Mouse (Mus musculus) MEL (cell line): ENCODE results near the gene Gm10320. TPM values are rescaled to one million over a fixed set of nuclear protein-coding genes. Genes with fewer than 3 reads are reported as not detected.

ENCODE experiments used
- DNase-seq: peaks from one replicate; pipeline ENCODE4 v3.0.0; 2011; ENCODE audit warnings: low read depth, low spot score
- H3K27ac ChIP-seq: 2 replicates; pipeline ENCODE4 v1.5.1; 2012; ENCODE audit warnings: low read depth, mild to moderate bottlenecking, control low read depth, low read length, moderate library complexity; ENCODE audit not compliant: control insufficient read depth
- H3K27me3 ChIP-seq, 2 experiments: fragments of 150-350 bp in 1 of 2; sonication (generic) in 1 of 2; 2 replicates each; pipeline ENCODE4 v1.6.1; 2012; ENCODE audit warnings: low read length in 2 of 2, mild to moderate bottlenecking in 2 of 2, improper control_type of control experiment in 1 of 2, moderate library complexity in 1 of 2; ENCODE audit not compliant: insufficient read depth in 2 of 2, control insufficient read depth in 1 of 2
- H3K36me3 ChIP-seq, 2 experiments: 2 replicates each; pipeline ENCODE4 v1.6.1; 2012 to 2014; ENCODE audit warnings: low read length in 2 of 2, improper control_type of control experiment in 1 of 2, inconsistent platforms in 1 of 2, mild to moderate bottlenecking in 1 of 2; ENCODE audit not compliant: insufficient read depth in 2 of 2, control insufficient read depth in 1 of 2
- H3K4me1 ChIP-seq, 2 experiments: fragments of 150-350 bp in 1 of 2; sonication (generic) in 1 of 2; 2 replicates each; pipeline ENCODE4 v1.6.1; 2012; ENCODE audit warnings: low read length in 2 of 2, improper control_type of control experiment in 1 of 2, mild to moderate bottlenecking in 1 of 2; ENCODE audit not compliant: insufficient read depth in 2 of 2, control insufficient read depth in 1 of 2
- H3K4me3 ChIP-seq, 2 experiments: fragments of 150-350 bp in 1 of 2; sonication (generic) in 1 of 2; 2 replicates each; pipeline ENCODE4 v1.5.1; 2012; ENCODE audit warnings: low read depth in 2 of 2, low read length in 2 of 2, mild to moderate bottlenecking in 2 of 2, moderate library complexity in 2 of 2, control low read depth in 1 of 2, improper control_type of control experiment in 1 of 2; ENCODE audit not compliant: control insufficient read depth in 1 of 2, insufficient read depth in 1 of 2
- H3K79me2 ChIP-seq: 2 replicates; pipeline ENCODE4 v1.6.1; 2012; ENCODE audit warnings: mild to moderate bottlenecking, low read length, moderate library complexity; ENCODE audit not compliant: control insufficient read depth, poor library complexity, insufficient read depth
- H3K9ac ChIP-seq: 2 replicates; pipeline ENCODE4 v1.6.1; 2012; ENCODE audit warnings: low read depth, mild to moderate bottlenecking, control low read depth, low read length, moderate library complexity; ENCODE audit not compliant: control insufficient read depth, poor library complexity, severe bottlenecking
- H3K9me3 ChIP-seq: fragments of 150-350 bp; sonication (generic); replicated peaks from 2 replicates; pipeline ENCODE4 v1.6.1; 2012; ENCODE audit warnings: mild to moderate bottlenecking, low read length, improper control_type of control experiment, moderate library complexity; ENCODE audit not compliant: insufficient read depth
- E2F4 ChIP-seq: IDR thresholded peaks from 2 replicates; pipeline ENCODE4 v1.6.1; 2011; ENCODE audit warnings: low read depth, low read length, improper control_type of control experiment, borderline replicate concordance
- GATA1 ChIP-seq: IDR thresholded peaks from 2 replicates; pipeline ENCODE4 v1.6.1; 2011; ENCODE audit warnings: low read depth, low read length, improper control_type of control experiment
- HCFC1 ChIP-seq: IDR thresholded peaks from 2 replicates; pipeline ENCODE4 v1.6.1; 2012; ENCODE audit warnings: low read depth, mild to moderate bottlenecking, inconsistent platforms, low read length, improper control_type of control experiment, moderate library complexity
- JUND ChIP-seq: IDR thresholded peaks from 2 replicates; pipeline ENCODE4 v1.6.1; 2011; ENCODE audit warnings: low read depth, mild to moderate bottlenecking, improper control_type of control experiment, low read length
- KAT2A ChIP-seq: conservative IDR thresholded peaks from 2 replicates; pipeline ENCODE4 v1.6.1; 2012; ENCODE audit warnings: low read depth, low read length, improper control_type of control experiment, inconsistent platforms
- MAFK ChIP-seq: IDR thresholded peaks from 2 replicates; pipeline ENCODE4 v1.6.1; 2011; ENCODE audit warnings: low read depth, mild to moderate bottlenecking, low read length, improper control_type of control experiment, borderline replicate concordance
- MAX ChIP-seq: IDR thresholded peaks from 2 replicates; pipeline ENCODE4 v1.6.1; 2011; ENCODE audit warnings: low read length, improper control_type of control experiment
- MAZ ChIP-seq: IDR thresholded peaks from 2 replicates; pipeline ENCODE4 v1.6.1; 2012; ENCODE audit warnings: low read depth, mild to moderate bottlenecking, inconsistent platforms, low read length, improper control_type of control experiment
- MYB ChIP-seq: IDR thresholded peaks from 2 replicates; pipeline ENCODE4 v1.6.1; 2011; ENCODE audit warnings: mild to moderate bottlenecking, low read depth, low read length, improper control_type of control experiment
- SIN3A ChIP-seq: IDR thresholded peaks from 2 replicates; pipeline ENCODE4 v1.6.1; 2012; ENCODE audit warnings: low read length, improper control_type of control experiment, inconsistent platforms
- SMC3 ChIP-seq: IDR thresholded peaks from 2 replicates; pipeline ENCODE4 v1.6.1; 2011; ENCODE audit warnings: low read depth, low read length, improper control_type of control experiment
- UBTF ChIP-seq: IDR thresholded peaks from 2 replicates; pipeline ENCODE4 v1.6.1; 2012; ENCODE audit warnings: low read depth, mild to moderate bottlenecking, inconsistent platforms, low read length, improper control_type of control experiment, moderate library complexity, borderline replicate concordance; ENCODE audit not compliant: insufficient read depth
- ZKSCAN1 ChIP-seq: IDR thresholded peaks from 2 replicates; pipeline ENCODE4 v1.6.1; 2012; ENCODE audit warnings: low read depth, mild to moderate bottlenecking, inconsistent platforms, low read length, improper control_type of control experiment, moderate library complexity
- ZMIZ1 ChIP-seq: IDR thresholded peaks from 2 replicates; pipeline ENCODE4 v1.6.1; 2012; ENCODE audit warnings: low read depth, mild to moderate bottlenecking, inconsistent platforms, low read length, improper control_type of control experiment, moderate library complexity
- polyA plus RNA-seq, 2 experiments: library from polyadenylated mRNA; stranded (reverse) in 1 of 2; unstranded in 1 of 2; fragments of >175 nt in 1 of 2; fragments of >200 nt in 1 of 2; gene quantifications; 2 replicates each; pipeline versions ENCODE4 v1.2.1 to v1.2.4; 2012; ENCODE audit warnings: low replicate concordance in 2 of 2, low read depth in 1 of 2; ENCODE audit not compliant: insufficient read length in 2 of 2, insufficient read depth in 1 of 2, missing spikeins in 1 of 2
- total RNA-seq: library from RNA; depleted of rRNA; stranded (reverse); fragments of 300-350 nt; gene quantifications from 2 replicates; pipeline ENCODE4 v1.2.3, GENCODE M21; 2012

Gene Gm10320
- total and polyA plus RNA-seq, 3 experiments = 0.29 to 10.5 TPM; not detected in 1

DNA sequence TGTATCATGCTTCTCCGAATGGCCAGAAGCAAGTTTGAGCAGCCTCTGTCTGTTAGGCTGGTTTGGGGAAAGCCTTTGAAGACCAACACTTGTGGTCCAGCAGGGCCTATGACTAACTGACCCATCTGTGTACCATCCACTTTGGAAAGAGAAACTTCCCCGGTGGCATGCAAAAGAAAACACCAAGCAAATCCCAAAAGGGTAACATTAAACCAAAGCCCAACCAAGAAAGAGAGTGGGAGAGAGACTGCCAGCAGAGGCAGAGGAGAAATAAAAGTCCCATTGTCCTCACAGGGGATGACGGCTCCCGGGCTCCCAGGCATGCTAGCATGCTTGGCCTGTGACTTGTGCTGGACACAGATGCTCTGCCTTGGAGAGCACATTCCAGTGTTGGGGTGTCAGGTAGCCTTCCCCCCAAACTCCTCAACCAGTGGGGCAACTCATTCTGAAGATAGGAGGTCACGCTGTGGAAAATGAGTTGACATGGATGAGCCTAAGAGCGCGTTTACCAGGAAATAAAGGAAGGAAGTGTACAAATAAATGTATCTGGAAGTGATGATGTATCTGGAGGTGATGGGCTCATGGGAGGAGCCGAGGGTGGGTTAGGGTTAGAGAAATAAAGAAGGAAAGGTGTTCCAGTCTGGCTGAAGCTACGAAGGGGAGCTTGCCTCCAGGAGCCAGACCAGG, 911 bp upstream of the Gm10320 start:
- no peak overlapping the region for H3K9ac ChIP-seq
- no peak overlapping the region for H3K4me3 ChIP-seq
- no peak for DNase-seq
- no peaks in the 10 kb centered on the region for H3K27me3 ChIP-seq
- no peaks in the 10 kb centered on the region for H3K79me2 ChIP-seq
- TF ChIP-seq MAX (no peak), ZMIZ1 (no peak)
- H3K27ac ChIP-seq = no peak overlapping the region
- H3K4me1 ChIP-seq = no peaks in the 10 kb centered on the region
- H3K9me3 ChIP-seq = no peaks in the 10 kb centered on the region
- no peaks in the 10 kb centered on the region for H3K36me3 ChIP-seq

DNA sequence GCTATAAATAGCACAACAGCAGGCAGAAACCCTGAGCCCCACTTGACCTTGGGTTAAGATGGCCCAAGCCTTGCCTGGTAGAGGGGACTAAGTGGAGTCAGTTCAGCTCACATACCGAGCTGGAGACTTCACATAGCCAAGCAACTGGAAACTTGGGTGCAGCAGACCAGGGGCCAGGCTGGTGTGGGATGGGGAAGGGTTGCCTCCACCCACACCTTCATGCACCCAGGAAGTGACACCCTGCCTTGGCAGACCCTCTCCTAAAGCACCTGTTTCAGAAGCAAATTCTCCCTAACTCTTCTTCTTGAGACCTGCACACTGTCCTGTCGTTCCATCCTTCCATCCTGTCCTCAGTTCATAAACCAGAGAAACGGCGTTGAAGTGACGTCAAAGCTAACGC, 5.1 kb downstream of the Gm10320 start:
- Histone ChIP-seq H3K4me1 (no peaks in the 10 kb centered on the region), H3K27me3 (no peaks in the 10 kb centered on the region), H3K9ac (no peak overlapping the region), H3K36me3 (no peaks in the 10 kb centered on the region), H3K27ac (no peak overlapping the region), H3K9me3 (no peaks in the 10 kb centered on the region), H3K4me3 (no peak overlapping the region), H3K79me2 (no peaks in the 10 kb centered on the region)
- no peak for DNase-seq
- TF ChIP-seq JUND (no peak), MAZ (no peak), SIN3A (no peak), MAFK (no peak)

DNA sequence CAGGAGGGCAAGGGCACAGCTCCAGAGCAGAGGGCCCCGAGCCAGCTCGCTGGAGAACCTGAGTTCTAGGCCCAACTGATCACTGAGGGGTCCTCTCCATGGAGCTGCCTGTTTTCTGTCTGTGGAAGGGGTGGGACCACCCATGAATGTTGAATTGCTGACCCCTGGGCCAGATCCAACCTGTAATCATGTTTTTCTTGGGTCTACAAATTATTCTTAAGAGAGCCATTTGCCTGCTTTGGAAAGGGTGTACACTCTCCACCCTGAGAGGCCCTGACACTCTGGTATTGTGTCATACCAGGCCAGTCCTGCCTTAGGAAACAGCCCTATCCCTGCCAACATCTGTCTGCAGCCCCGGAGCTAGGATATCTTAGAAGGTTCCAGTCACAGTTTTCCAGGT, 5.6 kb downstream of the Gm10320 start:
- Histone ChIP-seq H3K79me2 (no peaks in the 10 kb centered on the region), H3K9me3 (no peaks in the 10 kb centered on the region), H3K4me3 (no peak overlapping the region), H3K27ac (no peak overlapping the region), H3K9ac (no peak overlapping the region), H3K4me1 (no peaks in the 10 kb centered on the region), H3K27me3 (no peaks in the 10 kb centered on the region), H3K36me3 (no peaks in the 10 kb centered on the region)
- TF ChIP-seq HCFC1 (no peak), MYB (no peak), KAT2A (no peak), ZKSCAN1 (no peak), E2F4 (no peak), MAX (no peak), GATA1 (no peak), SMC3 (no peak), UBTF (no peak)
- no peak for DNase-seq
